Mouse (Mus musculus) brown adipose tissue, adult 24 weeks (tissue): ENCODE results near the gene Tef. TPM values are rescaled to one million over a fixed set of nuclear protein-coding genes. Genes with fewer than 3 reads are reported as not detected.
A peak's percentile ranks its signal among the peaks of the same experiment; 100 is the strongest.

Experiments
- H3K27ac ChIP-seq: fragments of 200-500 bp; replicated peaks from 2 replicates; pipeline ENCODE4 v1.5.1; 2012; ENCODE audit warnings: low read depth, mild to moderate bottlenecking, low read length
- H3K4me1 ChIP-seq: fragments of 200-500 bp; 2 replicates; pipeline ENCODE4 v1.6.1; 2012; ENCODE audit warnings: low read length, mixed read lengths; ENCODE audit not compliant: control insufficient read depth, insufficient read depth, insufficient read length
- H3K4me3 ChIP-seq: fragments of 200-500 bp; 2 replicates; pipeline ENCODE4 v1.5.1; 2012; ENCODE audit warnings: low read depth, mild to moderate bottlenecking, low read length, moderate library complexity; ENCODE audit not compliant: insufficient read depth
- polyA plus RNA-seq: library from polyadenylated mRNA; stranded (reverse); fragments of >200 nt; gene quantifications from 2 replicates; pipeline ENCODE4 v1.2.4, GENCODE M21; 2012; ENCODE audit not compliant: missing spikeins, insufficient read depth, insufficient read length

Gene Tef
- polyA plus RNA-seq, 1 experiment = 33.0 TPM

DNA sequence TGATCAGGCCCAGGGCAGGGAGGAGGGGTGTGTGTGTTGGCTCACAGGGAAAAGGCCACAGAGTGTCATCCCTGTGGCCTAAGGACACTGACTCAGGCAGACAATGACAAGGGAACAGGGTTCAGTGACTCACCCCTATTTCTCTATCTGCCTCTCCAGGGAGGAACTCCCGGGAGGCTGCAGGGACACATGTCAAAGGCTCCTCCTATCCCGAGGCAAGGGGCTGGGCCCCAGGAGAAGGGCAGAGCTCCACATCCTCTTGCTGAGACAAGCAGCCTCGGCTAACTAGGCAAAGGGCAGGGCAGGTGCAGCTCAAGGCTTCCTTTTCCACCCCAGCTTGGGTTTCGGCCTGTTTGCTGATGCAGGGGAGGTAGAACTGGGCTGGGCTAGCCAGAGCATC is 43.5 kb downstream of the Tef start:
- no peak overlapping the region for H3K4me3 ChIP-seq
- H3K27ac ChIP-seq = peak overlapping the region; percentile 99
- peaks cover 20% of the 10 kb centered on the region for H3K4me1 ChIP-seq

DNA sequence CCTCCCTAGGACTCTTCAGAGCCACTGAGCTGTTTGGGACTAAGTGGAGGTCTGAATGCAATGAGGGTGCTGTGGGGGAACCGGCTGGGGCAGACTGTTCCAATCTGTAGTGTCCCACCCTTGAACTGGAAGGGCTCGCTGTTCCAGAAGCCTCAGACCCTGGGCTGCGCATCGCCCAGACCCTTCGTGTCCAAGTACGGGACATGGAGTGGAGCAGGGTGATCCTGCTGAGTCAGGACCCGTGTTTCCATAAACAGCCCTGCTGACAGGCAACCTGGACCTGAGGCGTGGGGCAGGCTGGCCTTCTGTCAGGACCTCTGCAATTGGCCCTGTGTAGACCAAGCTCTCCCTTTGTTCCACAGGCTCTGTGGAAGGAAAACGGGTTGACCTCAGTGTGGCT is 44.5 kb downstream of the Tef start:
- Histone ChIP-seq H3K4me3 (no peak overlapping the region), H3K4me1 (peaks cover 18% of the 10 kb centered on the region), H3K27ac (peak overlapping the region; percentile 83)

GRCm38 (mm10) chr15:81847161-81847560 is 44.9 kb downstream of the Tef start:
- no peak overlapping the region for H3K4me3 ChIP-seq
- H3K4me1 ChIP-seq = peaks cover 18% of the 10 kb centered on the region
- H3K27ac ChIP-seq = peak overlapping the region; percentile 83

GRCm38 (mm10) chr15:81847861-81848260 is 45.6 kb downstream of the Tef start:
- Histone ChIP-seq H3K4me3 (no peak overlapping the region), H3K4me1 (peaks cover 22% of the 10 kb centered on the region), H3K27ac (peak overlapping the region; percentile 83)

DNA sequence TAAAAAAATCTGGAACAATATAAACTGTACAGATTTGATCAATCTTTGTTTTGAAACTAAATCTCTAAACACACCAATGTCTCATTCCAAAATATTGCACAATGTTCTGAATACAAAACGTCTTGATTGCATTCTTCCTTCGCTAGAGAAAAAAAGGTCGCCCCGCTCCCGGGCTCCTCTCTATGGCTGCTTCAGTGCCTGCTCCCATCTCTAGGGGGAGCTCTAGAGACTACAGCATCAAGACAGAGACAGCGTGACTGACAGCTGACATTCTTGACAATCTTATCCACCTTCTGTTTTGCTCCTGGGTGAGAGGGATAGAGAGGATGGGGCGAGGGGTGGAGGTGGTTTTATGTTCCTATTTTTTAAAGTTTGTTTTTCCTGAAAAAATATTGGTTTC is 46.1 kb downstream of the Tef start:
- H3K4me1 ChIP-seq = peaks cover 22% of the 10 kb centered on the region
- no peak overlapping the region for H3K4me3 ChIP-seq
- H3K27ac ChIP-seq = no peak overlapping the region

DNA sequence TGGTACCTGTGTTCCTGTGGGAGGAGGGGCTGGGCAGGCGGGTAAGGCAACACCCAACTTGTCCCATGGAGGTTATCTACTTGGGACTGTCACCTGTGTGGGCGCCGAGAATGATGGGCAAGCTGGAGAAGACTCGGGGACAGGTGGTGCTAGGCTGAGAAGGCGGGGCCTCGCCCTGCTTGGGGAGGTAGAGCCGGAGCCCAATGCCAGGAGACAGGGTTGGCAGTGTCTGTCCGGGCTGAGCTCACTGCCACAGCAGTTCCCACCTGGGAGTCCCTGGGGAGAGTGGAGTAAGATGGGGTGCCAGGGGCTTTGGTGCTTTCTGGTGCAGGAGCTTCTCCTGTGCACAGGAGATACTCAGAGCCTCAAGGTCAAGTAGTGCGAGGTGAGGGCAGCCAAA is 46.9 kb downstream of the Tef start:
- Histone ChIP-seq H3K27ac (peak overlapping the region; percentile 80), H3K4me3 (0 out of 2 replicates have a peak overlapping the region, but pooled peaks have one; percentile 30), H3K4me1 (peaks cover 22% of the 10 kb centered on the region)

GRCm38 (mm10) chr15:81850718-81851117 is 48.5 kb downstream of the Tef start:
- Histone ChIP-seq H3K27ac (peak overlapping the region; percentile 88), H3K4me3 (peak overlapping the region; percentile 17; the same call in 1 of the 2 replicates), H3K4me1 (peaks cover 17% of the 10 kb centered on the region)

GRCm38 (mm10) chr15:81851375-81851774 is 49.2 kb downstream of the Tef start:
- Histone ChIP-seq H3K4me1 (peaks cover 14% of the 10 kb centered on the region), H3K4me3 (peak overlapping the region; percentile 17), H3K27ac (peak overlapping the region; percentile 88)

DNA sequence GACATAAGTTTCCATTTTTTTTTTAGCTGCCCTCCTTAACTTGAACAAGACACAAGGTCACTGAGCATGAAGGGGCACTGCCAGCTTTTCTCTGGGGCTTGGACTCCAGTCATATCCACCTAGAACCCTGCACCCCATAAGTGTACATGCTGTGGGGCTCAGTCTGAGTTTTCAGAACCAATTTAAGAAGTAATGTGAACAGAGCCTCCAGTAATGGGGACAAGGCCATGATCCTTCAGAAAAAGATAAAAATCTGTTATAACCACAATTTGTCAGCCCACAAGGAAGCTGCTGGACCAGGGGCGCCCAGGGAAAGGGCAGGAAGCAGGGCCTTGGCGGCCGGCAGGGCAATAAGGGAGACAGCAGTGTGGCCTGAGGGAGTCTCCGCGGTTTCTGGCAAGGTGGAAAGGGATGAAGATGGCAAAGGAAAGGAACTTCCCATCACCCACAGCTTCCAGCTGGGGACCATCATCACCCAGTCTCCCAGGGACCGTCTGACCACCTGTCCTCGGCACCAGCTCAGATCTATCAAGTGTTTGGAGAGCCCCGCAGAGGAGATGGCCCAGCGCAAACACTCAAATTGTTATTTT is 50.3 kb downstream of the Tef start:
- Histone ChIP-seq H3K27ac (peak overlapping the region; percentile 88), H3K4me3 (peak overlapping the region; percentile 18), H3K4me1 (peaks cover 8% of the 10 kb centered on the region; the same call in 1 of the 2 replicates)

GRCm38 (mm10) chr15:81853081-81853480 is 50.9 kb downstream of the Tef start:
- peak overlapping the region; percentile 88 for H3K27ac ChIP-seq
- peaks cover 4% of the 10 kb centered on the region; the same call in 1 of the 2 replicates for H3K4me1 ChIP-seq
- H3K4me3 ChIP-seq = peak overlapping the region; percentile 18

DNA sequence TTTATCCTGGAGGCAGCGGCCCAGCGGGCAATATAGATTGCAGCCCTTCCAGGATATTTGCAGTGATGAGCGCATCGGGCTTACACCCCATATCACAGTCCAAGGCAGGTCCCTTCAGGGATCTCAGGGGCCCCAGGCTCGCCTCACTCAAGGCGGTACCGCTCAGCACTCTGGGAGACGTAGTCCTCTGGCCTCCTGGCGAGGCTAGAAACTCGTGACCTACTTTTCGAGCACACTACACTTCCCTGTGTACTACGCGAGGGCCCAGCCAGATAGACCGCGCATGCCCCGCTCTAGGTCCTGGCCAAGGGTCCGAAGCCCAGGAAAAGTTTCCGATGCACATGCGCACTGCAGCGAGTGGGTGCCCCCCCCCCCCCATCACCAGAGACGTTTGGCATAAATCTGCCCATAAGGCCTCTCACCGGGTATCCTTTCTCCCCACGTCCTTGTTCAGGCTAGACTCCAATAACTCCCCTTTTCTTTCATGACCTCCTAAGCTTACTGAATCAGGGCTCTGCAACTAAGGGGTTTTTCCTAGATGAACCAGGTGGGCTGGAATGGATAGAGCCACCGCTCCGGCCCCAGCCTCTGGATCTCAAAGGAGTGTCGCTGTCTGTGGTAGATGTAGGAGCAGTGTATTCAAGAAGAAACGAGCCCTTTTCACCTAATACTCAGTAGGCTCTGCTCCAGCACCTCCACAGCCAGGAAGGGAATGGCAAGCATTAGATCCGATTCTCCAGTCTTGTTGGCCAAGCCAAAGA is 54.0 kb downstream of the Tef start:
- peak overlapping the region; percentile 96 for H3K27ac ChIP-seq
- peaks cover 4% of the 10 kb centered on the region; the same call in 1 of the 2 replicates for H3K4me1 ChIP-seq
- H3K4me3 ChIP-seq = peak overlapping the region; percentile 94

DNA sequence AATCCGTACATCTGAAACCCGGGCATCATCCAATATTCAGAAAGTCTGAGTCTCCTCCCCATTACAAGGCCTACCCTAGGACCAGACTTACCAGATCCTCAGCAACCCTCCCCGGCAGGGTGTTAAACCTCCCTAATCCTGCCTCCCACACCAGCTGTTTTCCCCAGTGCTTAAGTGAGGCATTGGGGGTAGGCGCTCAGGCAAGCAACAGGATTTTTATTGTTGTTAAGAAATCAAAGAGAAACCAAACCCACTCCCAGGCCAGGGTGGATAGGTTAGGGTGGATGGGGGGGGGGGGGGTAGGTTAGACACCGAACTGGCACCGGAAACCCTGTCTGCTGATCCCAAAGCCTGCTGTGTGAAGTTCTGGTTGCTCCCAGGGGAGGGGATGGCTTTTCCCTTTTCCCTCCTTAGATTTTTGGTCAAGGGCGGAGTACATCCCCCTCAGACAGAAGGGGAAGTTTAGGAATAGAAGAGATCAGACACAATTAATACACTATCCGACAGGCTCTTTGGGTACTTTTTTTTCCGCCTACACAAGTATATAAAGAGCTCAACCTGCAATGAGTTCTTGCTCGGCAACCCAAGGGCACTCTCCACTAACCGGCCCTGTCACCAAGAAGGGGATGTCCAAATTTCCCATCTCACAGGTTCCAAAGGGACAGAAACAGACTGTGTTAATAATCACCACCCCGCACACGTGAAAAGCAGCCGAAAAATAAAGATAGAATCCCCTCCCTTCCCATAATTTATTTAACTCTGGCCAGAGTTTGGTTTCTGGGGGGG is 54.9 kb downstream of the Tef start:
- Histone ChIP-seq H3K4me1 (peaks cover 4% of the 10 kb centered on the region; the same call in 1 of the 2 replicates), H3K27ac (peak overlapping the region; percentile 96), H3K4me3 (peak overlapping the region; percentile 94)

- peak overlapping the region; percentile 94 for H3K4me3 ChIP-seq
- H3K27ac ChIP-seq = peak overlapping the region; percentile 96
- peaks cover under 1% of the 10 kb centered on the region; the same call in 1 of the 2 replicates for H3K4me1 ChIP-seq
Observed at GRCm38 (mm10) chr15:81857724-81858116, 55.5 kb downstream of the Tef start.

DNA sequence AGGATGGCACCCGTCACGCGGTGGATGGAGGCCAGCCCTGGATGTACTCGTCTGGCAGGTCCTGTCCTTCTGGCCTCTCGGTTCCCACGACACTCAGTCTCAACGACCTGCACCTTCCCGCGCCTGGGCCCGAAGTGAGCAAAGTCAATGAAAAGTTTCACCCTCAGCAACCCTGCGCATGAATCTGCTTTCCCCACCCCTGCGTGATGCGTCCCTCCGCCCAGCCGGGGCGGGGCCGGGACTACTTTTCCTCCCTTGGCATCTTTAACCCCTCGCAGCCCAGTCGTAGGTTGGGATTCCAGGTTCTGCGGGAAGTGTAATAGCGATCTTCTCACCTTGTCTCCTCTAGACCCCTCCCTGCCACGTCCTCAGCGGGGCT is 55.9 kb downstream of the Tef start:
- Histone ChIP-seq H3K4me1 (no peaks in the 10 kb centered on the region), H3K27ac (peak overlapping the region; percentile 100), H3K4me3 (peak overlapping the region; percentile 94)
